Mouse (Mus musculus) ovary, adult 2 months (tissue): ENCODE data around the gene Gpr182. TPM values are rescaled to one million over a fixed set of nuclear protein-coding genes. Genes with fewer than 3 reads are reported as not detected.

Experiments used
- polyA plus RNA-seq: library from polyadenylated mRNA; depleted of rRNA; stranded (reverse); fragments of >200 nt; gene quantifications from 2 replicates; pipeline ENCODE4 v1.2.3, GENCODE M21; 2012; rRNA removed

Gene Gpr182
- polyA plus RNA-seq, result 6.9 and 7.2 TPM in 2 replicates

GRCm38 (mm10) chr10:127751548-127751947 lies at the start of gene Gpr182:
Gpr182 (minus strand) TSS chr10:127751732.

GRCm38 (mm10) chr10:127800891-127801290 lies 49.4 kb upstream of the Gpr182 start, which contains the start of gene Rdh16:
Rdh16 (plus strand) TSS chr10:127801152.

GRCm38 (mm10) chr10:127776011-127776410 lies 24.5 kb upstream of the Gpr182 start, which contains the start of gene Rdh9:
Rdh9 (plus strand) TSS chr10:127776386.

GRCm38 (mm10) chr10:127759181-127760110 lies 7.9 kb upstream of the Gpr182 start, which contains the start of the genes Rdh1 and Rdh16f1:
Rdh1 (plus strand) TSS chr10:127759721.
Rdh16f1 (plus strand) TSS chr10:127759787.

DNA sequence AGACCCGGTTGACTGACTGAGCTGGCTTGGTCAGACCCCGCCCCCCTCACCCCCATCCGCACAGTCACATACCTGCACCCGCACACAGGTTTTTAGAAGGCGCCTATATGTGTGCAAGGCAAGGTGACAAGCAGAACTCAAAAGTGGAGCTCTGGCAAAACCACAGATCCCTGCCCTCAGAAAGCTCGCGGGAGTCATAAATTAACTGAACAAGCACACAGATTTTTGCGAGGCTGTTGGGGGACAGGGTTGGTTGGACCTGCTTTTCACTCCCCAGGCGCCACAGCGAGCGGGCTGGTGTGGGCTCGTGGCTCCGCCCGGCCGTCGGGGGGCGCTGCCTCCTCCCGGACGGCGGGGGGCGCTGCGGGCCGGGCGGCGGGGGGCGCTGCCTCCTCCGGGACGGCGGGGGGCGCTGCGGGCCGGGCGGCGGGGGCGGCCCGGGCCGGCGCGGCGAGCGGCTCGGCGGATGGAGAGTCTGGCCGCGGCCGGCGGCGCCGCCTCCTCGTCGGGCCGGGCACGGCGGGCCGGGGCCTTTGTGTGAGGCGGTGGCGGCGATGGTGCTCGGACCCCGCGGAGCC lies 12.4 kb downstream of the Gpr182 start, which contains the start of gene Zbtb39:
Zbtb39 (plus strand) TSS at position 456 of the 578 bp plus-strand sequence.

GRCm38 (mm10) chr10:127724178-127724577 lies 27.4 kb downstream of the Gpr182 start, which contains the start of gene Tac2:
Tac2 (plus strand) TSS chr10:127724478.

DNA sequence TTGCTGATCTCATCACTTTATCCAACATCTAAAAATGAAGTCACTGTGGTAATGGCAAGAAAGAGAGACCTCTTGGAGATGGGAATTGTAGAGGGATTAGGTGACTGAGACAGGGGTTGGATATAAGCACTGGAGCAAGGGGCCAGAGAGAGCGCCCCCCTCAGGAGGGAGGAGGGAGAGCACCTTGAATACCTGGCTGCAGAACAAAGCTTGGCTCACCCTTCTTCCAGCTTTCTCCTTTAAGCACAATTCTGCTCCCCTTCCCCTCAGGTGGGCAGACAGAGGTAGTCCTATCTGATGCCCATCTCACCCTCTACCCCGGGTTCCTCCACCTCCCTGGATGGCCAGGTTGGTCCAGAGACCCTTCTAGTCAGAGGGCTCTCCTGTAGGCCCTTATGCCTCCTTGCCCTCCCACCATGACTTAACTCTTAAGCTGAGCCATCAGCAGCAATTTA lies 46.7 kb downstream of the Gpr182 start, which contains the start of gene Myo1a:
Myo1a (plus strand) TSS at position 405 of the 455 bp plus-strand sequence.

Other genes starting within 250 kb of the Gpr182 start
- gene Ndufa4l2, start 236.8 kb downstream of the Gpr182 start, polyA plus RNA-seq, result 23.2 and 29.9 TPM in 2 replicates
- 133 and 139 TPM in 2 replicates for gene Shmt2, start 229.3 kb downstream of the Gpr182 start, polyA plus RNA-seq
- 0.11 and 0.40 TPM in 2 replicates for gene Nxph4, start 217.2 kb downstream of the Gpr182 start, polyA plus RNA-seq
- gene Lrp1, start 130.6 kb downstream of the Gpr182 start, polyA plus RNA-seq, result 289 and 317 TPM in 2 replicates
- 75.6 and 87.4 TPM in 2 replicates for gene Stat6, start 108.7 kb downstream of the Gpr182 start, polyA plus RNA-seq
- 3.8 and 4.5 TPM in 2 replicates for gene Nemp1, start 84.8 kb downstream of the Gpr182 start, polyA plus RNA-seq
- 70.9 and 87.8 TPM in 2 replicates for gene Nab2, start 83.2 kb downstream of the Gpr182 start, polyA plus RNA-seq
- gene Myo1a, start 46.6 kb downstream of the Gpr182 start, polyA plus RNA-seq, result 1.5 and 1.8 TPM in 2 replicates
- gene Tac2, start 27.3 kb downstream of the Gpr182 start, polyA plus RNA-seq, result 1.1 TPM in 1 of 2 replicates, not detected in the other
- 10.2 and 12.5 TPM in 2 replicates for gene Zbtb39, start 12.2 kb downstream of the Gpr182 start, polyA plus RNA-seq
- 0.27 and 0.28 TPM in 2 replicates for gene Rdh1, start 8.0 kb upstream of the Gpr182 start, polyA plus RNA-seq
- gene Rdh16f1, start 8.1 kb upstream of the Gpr182 start, polyA plus RNA-seq, result 0.84 and 1.1 TPM in 2 replicates
- 0.48 TPM in 1 of 2 replicates, not detected in the other for gene Rdh9, start 24.7 kb upstream of the Gpr182 start, polyA plus RNA-seq
- gene Rdh16, start 49.4 kb upstream of the Gpr182 start, polyA plus RNA-seq, result 0.12 and 0.18 TPM in 2 replicates
- gene Rdh19, start 98.2 kb upstream of the Gpr182 start, polyA plus RNA-seq, result not detected in 2 replicates
- gene Rdh16f2, start 114.7 kb upstream of the Gpr182 start, polyA plus RNA-seq, result 0.24 TPM in 1 of 2 replicates, not detected in the other
- 0.29 and 1.0 TPM in 2 replicates for gene Rdh7, start 137.1 kb upstream of the Gpr182 start, polyA plus RNA-seq
- 0.19 and 0.69 TPM in 2 replicates for gene Sdr9c7, start 146.8 kb upstream of the Gpr182 start, polyA plus RNA-seq